Mouse (Mus musculus) erythroblast, adult 5-6 weeks (primary cell): ENCODE data around the gene Zmynd8. TPM values are rescaled to one million over a fixed set of nuclear protein-coding genes. Genes with fewer than 3 reads are reported as not detected.

ENCODE experiments used
- ATAC-seq: replicated peaks from 2 replicates; pipeline ENCODE4 v1.8.0; 2016; ENCODE audit warnings: moderate number of reproducible peaks, mild to moderate bottlenecking, moderate TSS enrichment, inconsistent platforms; ENCODE audit not compliant: poor library complexity, low FRiP score, severe bottlenecking
- total RNA-seq, 2 experiments: library from RNA; stranded (forward) in 1 of 2; stranded (reverse) in 1 of 2; fragments of 150-400 nt in 1 of 2; fragments of 200-764, 138-1000 nt in 1 of 2; gene quantifications; 2 replicates each; pipeline versions ENCODE4 v1.2.3 to v1.2.4; 2015 to 2017; ENCODE audit warnings: low replicate concordance in 2 of 2

The Zmynd8 gene
- total RNA-seq, 2 experiments from 2014 or later, result 60.1 to 95.3 TPM

DNA sequence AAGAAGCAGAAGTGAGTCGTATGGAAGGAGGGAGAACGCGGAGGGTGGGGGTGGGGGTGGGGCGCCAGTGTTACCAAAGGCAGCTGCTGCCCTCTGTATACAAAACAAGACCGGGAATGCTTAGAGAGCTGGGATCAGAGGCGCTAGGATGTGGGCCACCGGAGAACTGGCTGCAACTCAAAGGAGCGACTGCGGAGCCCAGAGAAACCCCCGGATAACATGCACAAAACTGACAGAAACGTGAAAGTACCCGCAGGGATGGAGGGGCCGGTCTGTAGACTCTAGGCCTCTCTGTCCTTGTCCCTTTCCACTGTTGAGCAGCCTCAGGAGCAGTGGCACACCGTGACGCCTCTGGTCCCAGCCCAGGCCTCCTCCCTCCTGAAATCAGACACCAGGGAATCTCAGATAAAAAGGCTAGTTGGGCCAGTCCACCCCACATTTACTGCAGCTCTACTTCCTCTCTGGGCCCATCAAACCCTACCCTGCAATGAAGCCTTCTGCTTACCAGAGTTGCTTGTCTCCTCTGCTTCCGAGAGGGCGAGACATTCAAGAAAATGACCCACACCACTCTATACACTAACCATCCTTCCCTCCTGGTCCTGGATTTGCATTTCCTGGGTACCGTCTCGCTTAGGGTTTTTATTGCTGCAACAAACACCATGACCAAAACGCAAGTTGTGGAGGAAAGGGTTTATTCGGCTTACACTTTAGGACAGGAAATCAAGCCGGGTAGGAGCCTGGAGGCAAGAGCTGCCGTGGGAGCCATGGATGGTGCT lies 1.7 kb upstream of the Zmynd8 start:
- ATAC-seq, result no peak

DNA sequence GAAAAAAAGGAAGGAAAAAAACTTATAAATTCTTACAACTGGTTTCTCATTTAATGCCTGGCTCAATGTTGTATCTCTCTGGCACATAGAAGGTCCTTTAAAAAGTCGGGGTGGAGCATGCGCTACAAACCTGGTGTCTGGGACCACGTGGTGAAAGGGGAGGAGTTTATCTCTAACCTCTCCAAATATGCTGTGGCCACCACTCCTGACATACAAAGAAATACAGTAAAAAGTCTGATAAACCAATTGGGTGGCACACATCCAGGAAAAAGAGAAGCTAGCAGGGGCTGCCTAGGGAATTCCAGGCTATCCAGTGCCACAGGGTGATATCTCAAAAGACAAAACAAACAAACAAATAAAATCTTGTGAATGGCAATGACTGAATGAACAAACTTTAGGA lies 1.1 kb upstream of the Zmynd8 start:
- ATAC-seq, result peak; percentile 62; the same call in 1 of the 2 replicates

DNA sequence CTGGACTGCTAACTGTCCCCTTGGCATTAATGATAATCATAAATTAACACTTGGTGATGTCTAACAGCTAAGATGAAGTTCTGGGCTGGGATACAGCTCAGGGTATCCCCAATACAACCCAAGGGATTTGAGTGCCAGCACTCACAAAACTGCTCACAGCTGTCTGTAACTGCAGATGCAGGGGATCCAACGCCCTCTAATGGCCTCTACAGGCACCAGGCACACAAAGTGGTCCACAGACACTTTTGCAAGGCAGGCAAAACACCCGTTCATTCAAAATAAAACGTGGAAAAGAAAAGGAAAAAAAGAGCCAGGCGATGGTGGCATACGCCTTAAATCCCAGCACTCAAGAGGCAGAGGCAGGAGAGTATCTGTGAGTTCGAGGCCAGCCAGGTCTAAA lies 658 bp upstream of the Zmynd8 start:
- 0 out of 2 replicates have a peak, but pooled peaks have one; percentile 36 for ATAC-seq

DNA sequence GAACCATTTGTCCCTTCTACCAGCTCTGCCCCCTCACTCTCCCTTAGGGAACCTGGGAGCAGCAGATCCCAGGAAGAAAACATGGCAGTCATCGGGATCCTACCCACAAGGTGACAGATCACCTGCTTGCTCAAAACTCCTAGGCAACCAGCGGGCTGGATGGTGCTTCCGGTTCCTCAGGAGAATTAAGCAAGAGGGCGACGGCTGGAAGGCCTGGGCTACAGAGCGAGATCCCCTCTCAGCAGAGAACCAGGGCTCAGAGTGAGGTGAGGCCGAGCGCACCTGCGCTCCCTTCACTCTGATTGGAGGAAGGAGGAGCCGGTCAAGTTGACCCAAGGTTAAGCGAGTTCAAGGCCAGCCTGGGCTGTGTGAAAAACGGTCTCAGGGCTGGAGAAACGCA lies 2.6 kb downstream of the Zmynd8 start:
- no peak for ATAC-seq

DNA sequence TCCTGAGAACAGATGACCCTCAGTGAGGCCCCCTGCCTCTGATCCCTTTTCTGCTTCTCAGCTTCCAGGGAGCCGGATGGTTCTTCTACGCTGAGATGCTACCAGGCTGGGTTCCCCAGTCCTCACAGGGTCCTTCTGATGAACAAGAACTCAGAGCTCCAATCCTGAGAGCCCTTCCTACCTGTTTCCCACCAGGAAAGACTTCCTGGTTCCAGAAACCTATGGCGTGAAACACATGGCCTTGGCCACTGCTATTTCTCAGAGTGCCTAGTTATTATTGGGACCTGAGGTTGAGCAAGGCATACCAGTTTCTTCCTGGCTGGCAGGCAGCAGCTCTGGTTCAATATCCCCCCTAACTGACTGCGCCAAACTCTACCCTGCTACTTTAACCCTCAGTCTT lies 3.1 kb downstream of the Zmynd8 start:
- no peak for ATAC-seq

DNA sequence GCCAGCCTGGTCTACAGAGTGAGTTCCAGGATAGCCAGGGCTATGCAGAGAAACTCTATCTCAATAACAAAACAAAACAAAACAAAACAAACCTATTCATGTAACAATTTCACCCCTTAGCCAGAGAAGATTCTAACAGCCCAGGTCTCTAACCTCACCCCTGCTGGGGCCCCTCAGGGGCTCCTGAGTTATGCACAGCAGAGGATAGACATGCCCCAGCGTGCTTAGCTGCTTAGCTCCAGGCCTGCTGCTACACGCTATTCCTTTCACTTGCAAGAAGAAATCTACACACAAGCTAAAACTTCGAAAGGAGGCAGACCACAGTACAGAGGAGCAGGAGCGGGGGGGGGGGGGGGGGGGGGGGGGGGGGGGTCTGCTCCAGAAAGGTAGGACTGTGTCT lies 4.3 kb downstream of the Zmynd8 start:
- ATAC-seq, result no peak

DNA sequence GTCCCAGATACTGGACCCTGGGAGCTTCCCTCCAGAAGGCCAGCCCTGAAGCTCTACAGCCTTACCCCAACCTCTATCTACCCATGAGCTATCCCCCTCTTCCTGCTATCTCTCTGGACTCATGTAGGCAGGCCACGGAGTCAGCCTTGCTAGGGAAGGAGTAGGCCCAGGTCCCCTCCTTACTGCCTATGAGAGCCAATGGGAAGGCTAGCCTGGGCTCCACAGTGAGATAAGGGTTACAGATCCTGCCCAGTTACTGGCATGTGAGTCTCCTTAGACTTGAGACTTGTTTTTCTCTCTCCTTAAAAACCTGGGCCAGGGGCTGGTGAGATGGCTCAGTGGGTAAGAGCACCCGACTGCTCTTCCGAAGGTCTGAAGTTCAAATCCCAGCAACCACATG lies 5.6 kb downstream of the Zmynd8 start:
- ATAC-seq, result no peak

DNA sequence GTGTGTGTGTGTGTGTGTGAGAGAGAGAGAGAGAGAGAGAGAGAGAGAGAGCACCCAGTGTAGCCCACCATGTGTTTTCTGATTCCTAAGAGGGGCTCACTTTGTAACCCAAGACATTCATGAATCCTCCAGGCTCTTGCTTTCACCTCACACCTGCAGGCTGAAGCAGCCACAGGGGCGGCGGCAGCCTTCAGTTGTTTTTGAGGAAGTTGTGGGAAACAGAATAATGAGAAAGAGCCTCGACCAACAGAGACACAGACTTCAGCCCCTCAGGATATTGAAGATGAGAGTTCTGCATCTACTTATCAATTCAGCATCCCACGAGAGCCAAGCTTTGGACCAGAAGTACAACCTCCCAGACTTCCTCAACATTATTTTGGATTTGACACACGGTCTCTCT lies 6.2 kb downstream of the Zmynd8 start:
- ATAC-seq, result no peak

DNA sequence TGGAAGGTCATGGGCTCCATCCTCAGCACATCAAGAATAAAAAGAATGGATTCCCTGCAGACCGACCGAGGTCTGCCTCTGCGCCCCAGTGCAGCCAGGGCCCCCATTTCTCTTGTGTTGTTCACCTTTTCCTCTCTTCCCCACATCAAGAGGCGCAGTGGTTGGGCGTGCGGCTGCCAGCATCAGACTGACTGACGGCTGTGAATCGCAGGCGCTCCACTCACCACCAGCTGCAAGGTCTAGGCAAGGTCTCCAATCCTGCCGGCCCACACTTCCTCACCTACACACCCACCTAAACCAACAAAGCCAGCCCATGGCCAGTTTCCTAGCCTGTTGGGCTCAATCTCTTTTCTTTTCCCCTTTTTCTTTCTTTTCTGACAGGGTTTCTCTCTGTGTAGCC lies 8.4 kb downstream of the Zmynd8 start:
- no peak for ATAC-seq

DNA sequence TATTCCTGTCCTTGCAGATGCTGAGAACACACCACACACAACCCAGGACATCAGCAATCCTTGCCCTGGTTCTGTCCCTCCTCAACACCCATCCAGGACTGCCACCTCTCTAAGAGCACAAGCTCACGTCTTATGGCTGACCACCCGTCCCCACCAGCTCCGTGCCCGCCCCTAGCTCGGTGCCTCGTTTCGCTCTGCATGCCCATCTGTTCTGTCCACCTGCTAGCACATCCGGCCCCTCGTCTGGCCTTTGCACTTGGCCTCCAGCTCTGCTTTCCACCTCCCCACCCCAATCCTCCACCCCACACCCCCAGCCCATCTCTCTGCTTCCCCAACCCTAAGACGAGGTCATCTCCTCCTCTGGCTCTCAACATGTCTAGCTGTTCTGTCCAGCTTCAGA lies 8.9 kb downstream of the Zmynd8 start:
- ATAC-seq, result no peak

DNA sequence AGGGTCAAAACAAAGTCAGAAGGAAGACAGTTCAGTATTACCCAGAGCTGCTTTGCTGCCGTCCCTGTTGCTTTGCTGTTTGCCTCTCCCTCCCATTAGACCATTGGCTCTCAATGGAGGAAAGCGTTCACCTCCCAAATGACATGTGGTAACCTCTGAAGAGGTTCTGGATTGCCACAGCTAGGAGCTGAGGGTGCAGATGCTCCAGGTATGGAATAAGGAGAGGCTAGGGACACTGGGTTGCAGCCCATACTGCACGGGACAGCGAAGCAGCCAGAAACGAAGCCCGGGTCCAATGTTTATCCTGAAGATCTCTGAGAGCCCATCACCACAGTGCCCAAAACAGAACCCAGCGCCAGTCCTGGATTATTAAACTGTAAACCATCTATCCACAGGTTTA lies 9.6 kb downstream of the Zmynd8 start:
- ATAC-seq, result no peak

DNA sequence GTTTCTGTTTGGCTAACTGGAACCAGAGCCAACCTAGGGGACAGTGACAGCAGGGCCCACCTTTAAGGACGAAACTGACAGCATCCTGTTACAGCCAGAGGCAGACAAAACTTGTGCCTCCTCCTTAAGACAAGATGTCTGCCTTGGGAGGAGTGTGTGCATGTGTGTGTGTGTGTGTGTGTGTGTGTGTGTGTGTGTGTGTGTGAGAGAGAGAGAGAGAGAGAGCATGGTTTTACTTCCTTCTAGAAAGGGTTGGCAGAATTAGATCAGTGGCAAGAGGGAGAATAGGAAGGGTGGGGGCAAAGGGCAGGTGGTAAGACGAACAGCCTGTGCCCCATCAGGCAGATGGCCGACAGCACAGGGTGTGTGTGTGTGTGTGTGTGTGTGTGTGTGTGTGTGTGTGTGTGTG lies 10.0 kb downstream of the Zmynd8 start:
- peak; percentile 16 for ATAC-seq

DNA sequence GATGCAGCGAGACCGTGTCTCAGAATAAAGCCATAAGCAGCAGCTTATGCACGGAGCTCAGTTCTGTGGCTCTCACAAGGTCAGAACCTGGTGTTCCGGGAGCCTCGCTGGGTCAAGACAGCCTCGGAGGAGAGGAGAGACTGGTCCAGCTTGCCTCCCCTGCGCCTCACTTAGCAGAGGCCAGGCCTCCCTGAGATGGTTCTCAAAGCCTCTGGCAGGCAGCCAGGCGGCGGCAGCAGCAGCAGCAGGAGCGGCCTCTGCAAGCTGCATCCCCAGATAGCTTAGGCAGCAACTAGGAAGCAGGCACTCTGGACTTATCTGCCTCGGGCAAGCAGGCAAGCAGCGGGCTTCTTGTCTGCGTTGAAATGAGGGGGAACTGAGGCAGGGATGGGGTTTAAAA lies 10.4 kb downstream of the Zmynd8 start:
- peak; percentile 76 for ATAC-seq

DNA sequence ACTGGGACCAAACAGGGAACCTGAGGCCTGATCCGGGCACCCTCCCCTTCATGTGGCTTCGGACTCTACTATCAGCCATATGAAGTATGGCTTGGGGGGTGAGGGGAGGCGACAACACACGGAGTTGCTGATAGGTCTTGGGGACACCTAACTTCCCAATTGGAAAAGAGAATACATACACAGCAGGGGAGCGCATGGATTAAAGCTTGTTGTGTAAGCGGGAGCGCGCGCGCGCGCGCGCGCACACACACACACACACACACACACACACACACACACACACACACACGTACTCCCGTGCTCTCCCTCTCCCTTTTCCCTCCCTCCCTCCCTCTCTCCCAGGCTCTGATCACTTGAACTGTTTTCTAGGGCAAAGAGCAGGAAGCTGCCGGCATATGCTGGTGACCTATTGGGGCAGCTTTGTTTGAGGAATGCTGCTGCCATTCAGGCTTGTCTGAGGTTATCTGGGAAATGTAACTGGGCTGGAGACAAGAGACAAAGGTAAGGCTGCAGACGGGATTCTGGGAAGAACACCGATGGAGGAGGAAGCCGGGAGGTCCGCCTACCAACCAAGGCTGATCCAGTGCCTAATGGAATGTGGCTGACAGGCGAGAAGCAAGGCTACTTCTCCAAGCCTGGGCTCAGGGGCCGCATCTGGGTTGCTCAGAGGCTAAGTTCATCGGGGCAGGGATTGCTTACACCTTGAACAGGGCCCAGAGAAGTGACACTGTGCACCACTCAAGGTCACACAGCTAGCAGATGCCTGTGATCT lies 11.8 kb downstream of the Zmynd8 start:
- ATAC-seq, result no peak

DNA sequence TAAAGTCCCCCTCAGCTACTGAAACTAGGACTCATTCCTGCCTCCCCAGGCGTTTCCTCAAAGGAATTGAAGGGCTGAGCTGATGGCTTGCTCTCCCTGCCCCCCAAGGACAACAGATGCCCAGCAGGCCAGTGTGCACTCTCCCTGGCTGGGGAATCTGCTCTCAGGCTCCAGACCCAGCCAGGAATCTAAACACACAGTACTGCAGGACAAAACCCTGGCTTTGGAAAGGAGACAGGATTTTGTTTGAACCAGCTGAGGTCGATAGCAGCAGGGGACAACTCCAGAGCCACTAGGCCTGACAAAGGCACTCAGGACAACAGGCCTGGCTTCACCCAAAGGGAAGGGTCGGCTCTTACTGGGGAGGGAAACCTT lies 12.3 kb downstream of the Zmynd8 start:
- ATAC-seq, result no peak

DNA sequence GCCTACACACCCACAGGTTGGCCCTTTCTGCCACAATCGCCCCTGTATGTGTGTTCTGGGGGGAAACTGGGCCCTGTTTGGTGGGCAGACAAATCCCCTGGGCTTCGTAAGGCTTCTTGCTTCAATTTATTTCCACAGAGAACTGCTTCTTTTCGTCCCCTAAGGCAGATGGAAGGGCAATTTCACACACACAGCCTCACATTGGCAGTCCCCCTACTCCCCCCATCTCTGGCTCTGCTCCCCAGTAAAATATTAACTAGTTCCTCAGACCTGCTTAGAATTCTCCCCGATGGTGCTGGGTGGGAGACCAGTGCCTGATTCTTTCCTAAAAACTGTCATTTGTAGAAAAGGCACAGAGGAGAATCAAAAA lies 12.9 kb downstream of the Zmynd8 start:
- ATAC-seq, result no peak

DNA sequence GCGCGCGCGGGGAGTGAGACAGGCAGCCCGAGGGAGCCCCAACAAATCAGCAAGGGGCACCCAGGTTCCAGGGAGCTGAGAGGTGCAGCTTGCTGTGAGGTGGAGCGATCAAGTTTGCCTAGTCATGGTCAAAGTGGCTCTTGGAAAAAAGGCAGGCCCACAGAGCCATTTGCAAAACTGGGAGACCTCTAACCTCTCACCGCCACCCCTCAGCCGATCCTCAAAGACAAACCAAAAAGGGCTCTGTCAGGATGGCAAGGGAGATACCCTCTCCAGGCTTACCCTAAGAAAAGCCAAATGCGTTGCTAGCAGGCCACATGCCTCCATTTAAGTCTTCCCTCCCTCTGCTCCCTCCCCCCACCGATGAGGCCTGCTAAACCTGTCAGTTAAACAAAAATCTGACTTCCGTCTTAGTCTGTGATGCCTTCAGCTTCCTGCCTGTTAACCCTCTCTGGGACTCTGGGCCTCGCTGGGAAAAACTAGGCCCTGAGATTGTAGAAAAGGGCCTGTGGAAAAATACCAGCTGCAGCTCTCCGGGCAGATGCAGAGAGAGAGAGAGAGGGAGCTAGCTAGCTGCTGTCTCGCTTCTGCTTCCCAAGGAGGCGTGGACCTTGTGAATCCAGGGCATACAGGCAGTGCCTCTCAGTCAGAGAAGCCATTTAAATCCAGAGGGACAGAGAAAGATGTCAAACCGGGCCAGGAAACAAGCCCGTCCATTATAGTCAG lies 13.4 kb downstream of the Zmynd8 start:
- ATAC-seq, result peak; percentile 55

DNA sequence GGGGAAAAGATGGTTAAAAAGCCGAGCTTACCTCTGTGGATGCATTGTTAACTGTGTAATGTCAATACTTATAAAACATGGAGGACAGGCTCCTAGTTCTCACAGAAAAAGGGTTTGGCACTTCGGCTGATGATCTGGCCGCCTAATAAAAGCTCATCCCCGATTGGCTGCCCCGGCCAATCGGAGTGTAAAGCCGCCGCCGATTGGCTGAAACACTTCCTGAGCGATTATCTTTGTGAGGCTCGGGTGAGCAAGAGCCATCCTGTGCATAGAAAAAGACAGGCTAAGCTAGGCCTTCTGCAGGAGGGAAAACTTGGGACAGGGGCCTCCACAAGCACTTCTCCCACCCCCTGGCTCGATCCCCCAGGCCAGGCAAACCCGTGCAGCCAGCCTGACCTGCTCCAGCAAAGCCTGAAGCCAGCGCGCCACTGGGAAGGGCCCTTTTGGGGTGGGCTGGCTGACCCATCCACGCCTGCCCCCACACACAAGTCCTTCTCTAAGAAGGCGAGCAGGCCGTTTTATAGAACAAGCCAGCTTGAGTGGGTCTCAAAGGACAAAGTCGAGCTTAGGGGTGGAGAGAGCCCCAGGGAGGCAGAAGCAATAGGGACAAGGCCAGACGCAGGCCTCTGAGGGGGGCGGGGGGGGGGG lies 14.1 kb downstream of the Zmynd8 start:
- ATAC-seq, result peak; percentile 59

DNA sequence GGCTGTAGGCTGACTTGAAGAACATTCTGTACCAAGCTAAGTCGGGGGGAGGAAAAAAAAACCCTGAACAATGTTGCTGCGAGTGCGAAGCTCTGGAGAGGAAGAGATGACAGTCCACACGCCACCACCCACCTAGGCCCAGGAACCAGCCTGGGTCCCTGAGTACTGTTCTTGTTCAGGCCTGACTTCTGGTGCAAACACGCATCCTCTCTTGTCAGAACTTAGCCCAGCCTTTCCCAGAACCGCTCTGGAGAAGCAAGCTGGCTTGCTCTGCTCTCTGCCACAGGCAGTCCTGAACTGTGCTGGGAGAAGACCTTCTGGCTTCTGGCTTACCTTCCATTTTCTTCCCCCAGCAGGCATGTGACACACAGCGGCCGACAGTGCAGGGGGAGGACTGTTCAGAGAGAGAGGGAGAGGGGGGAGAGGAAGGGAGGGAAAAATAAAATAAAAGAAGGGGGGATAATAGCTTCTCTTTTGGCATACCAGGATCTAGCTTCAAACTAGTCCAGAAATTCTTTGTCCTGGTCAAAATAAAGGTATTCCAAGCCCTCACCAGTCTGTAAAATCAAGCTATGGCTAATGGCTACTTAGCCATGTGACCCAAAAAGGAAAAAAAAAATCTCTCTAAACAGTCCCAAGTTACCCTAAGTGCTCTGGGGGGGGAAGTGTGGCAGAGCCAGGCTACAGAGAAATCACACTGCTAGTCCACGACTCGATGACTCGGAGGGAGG lies 14.8 kb downstream of the Zmynd8 start:
- ATAC-seq, result no peak

DNA sequence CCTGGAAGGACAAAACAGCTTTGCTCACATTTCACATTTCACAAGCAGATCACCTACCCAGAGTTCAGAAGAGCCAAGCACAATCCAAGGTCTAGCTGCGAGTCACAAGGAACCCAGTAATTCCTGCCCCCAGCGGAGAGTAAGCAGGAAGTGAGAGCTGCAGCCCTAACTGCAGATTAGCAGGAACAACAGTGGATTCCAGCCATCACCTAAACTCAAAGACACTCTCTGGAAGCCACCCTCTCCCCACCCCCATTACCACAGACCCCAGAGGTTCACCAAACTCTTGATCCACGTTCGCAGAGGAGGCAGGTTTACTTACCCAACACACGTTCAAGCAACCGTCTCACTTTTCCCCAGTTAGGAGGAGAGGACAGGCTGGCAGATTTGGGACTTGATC lies 15.8 kb downstream of the Zmynd8 start:
- ATAC-seq, result peak; percentile 24
